Mouse (Mus musculus) ES-Bruce4 (cell line): ENCODE measurements around the gene Bcl2l2.

ENCODE experiments used
- CTCF ChIP-seq: IDR thresholded peaks from one replicate; pipeline ENCODE4 v1.8.1; 2011; ENCODE audit warnings: low read depth, low read length
- EP300 ChIP-seq: IDR thresholded peaks from 2 replicates; pipeline ENCODE4 v1.6.1; 2011; ENCODE audit warnings: low read depth, low read length; ENCODE audit not compliant: insufficient read depth

DNA sequence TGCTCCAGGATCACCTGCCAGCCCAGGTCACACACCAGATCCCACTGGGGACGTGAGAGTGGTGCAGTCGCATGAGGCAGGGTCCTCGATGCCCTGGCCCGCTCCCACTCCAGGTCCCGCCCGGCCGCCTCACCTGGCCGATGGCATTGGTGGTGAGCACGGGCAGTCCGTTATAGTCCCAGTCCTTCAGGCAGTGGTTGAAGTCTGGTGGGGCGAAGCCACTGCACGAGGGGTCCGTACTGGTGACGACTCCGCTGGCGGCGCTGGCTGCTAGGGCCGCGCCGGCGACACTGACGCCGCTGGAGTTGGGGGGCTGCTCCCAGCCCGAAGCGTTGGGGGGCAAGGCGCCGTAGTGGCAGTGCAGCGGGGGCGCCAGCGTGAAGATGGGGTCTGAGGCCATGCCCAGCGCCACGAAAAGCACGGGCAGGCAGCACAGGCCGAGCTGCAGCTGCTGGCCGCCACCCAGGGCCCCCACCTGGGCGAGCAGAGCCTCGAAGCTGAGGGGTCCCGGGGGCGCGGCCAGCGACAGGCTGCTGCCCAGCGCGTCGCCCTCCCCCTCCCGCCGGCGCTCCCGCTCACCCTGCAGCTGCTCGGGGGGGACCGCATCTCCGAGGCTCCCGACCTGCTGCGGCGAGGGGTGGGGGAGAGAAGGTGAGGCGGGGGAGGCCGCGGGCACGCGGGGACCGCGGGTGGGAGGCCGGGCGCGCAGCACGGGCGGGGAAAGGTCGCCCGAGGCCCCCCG, 29.1 kb downstream of the Bcl2l2 start:
- TF ChIP-seq CTCF: no peak
- TF ChIP-seq EP300: no peak
